Mouse (Mus musculus) limb, embryonic 14.5 days (tissue): ENCODE data around the gene Pdlim4. TPM values are rescaled to one million over a fixed set of nuclear protein-coding genes. Genes with fewer than 3 reads are reported as not detected.

ENCODE experiments used
- ATAC-seq: fragments of 200-750 bp; cut with Nextera tagmentation; 2 replicates; pipeline ENCODE4 v1.8.0; 2017; ENCODE audit warnings: low read depth, moderate number of reproducible peaks, moderate TSS enrichment; ENCODE audit not compliant: low FRiP score
- DNase-seq: peaks from one replicate; pipeline ENCODE4 v3.0.0-alpha.2; 2015; ENCODE audit warnings: low spot score
- H3K27ac ChIP-seq: fragments of 300-500 bp; sonication (generic); replicated peaks from 2 replicates; pipeline ENCODE4 v1.5.1; 2014; ENCODE audit warnings: low read depth, mild to moderate bottlenecking, low read length, moderate library complexity, mixed read lengths
- H3K27me3 ChIP-seq: fragments of 300-500 bp; sonication (generic); 2 replicates; pipeline ENCODE4 v1.6.1; 2014; ENCODE audit warnings: low read length, mixed read lengths; ENCODE audit not compliant: control insufficient read depth, insufficient read depth
- H3K36me3 ChIP-seq: fragments of 300-500 bp; sonication (generic); 2 replicates; pipeline ENCODE4 v1.6.1; 2014; ENCODE audit warnings: mild to moderate bottlenecking, low read length, moderate library complexity, mixed read lengths; ENCODE audit not compliant: control insufficient read depth, insufficient read depth
- H3K4me1 ChIP-seq: fragments of 300-500 bp; sonication (generic); 2 replicates; pipeline ENCODE4 v1.6.1; 2014; ENCODE audit warnings: antibody characterized with exemption, low read length, mixed read lengths; ENCODE audit not compliant: control insufficient read depth, insufficient read depth
- H3K4me2 ChIP-seq: fragments of 300-500 bp; sonication (generic); replicated peaks from 2 replicates; pipeline ENCODE4 v1.6.1; 2014; ENCODE audit warnings: low read depth, mild to moderate bottlenecking, low read length, moderate library complexity; ENCODE audit not compliant: severe bottlenecking
- H3K4me3 ChIP-seq: fragments of 300-500 bp; sonication (generic); replicated peaks from 2 replicates; pipeline ENCODE4 v1.5.1; 2014; ENCODE audit warnings: low read length
- H3K9ac ChIP-seq: fragments of 300-500 bp; sonication (generic); 2 replicates; pipeline ENCODE4 v1.6.1; 2014; ENCODE audit warnings: mild to moderate bottlenecking, low read depth, low read length, moderate library complexity; ENCODE audit not compliant: severe bottlenecking
- H3K9me3 ChIP-seq: fragments of 300-500 bp; sonication (generic); 2 replicates; pipeline ENCODE4 v1.6.1; 2016; ENCODE audit warnings: low read length; ENCODE audit not compliant: control insufficient read depth
- POLR2A ChIP-seq: fragments of 200-500 bp; IDR thresholded peaks from 2 replicates; pipeline ENCODE4 v1.8.0; 2012; ENCODE audit warnings: inconsistent platforms, mild to moderate bottlenecking, moderate library complexity, borderline replicate concordance; ENCODE audit not compliant: insufficient read depth, insufficient read length; ENCODE audit errors: extremely low read depth
- WGBS: fragments of 180-500 bp; shearing (Covaris S2); extraction: QIAGEN DNeasy Blood & Tissue Kit; methylation state at CpG from one replicate; pipeline ENCODE4 v1.1.7; 2014; 5-methylcytosine and 5-hydroxymethylcytosine counted together
- polyA plus RNA-seq, 2 experiments: library from polyadenylated mRNA; depleted of rRNA in 1 of 2; stranded (reverse) in 1 of 2; unstranded in 1 of 2; fragments of >200 nt; fragmentation: Nextera tagmentation in 1 of 2; extraction: Ambion mirVana in 1 of 2; gene quantifications; 2 replicates each; pipeline versions ENCODE4 v1.2.1 to v1.2.3; 2012 to 2014

The Pdlim4 gene
- polyA plus RNA-seq, 2 experiments: 115 to 129 TPM

- 87% methylated on average over 12 of the region's 12 CpGs for WGBS
- Histone ChIP-seq H3K9me3 (no peaks in the 10 kb centered on the region), H3K4me1 (peaks cover 73% of the 10 kb centered on the region), H3K27ac (no peak overlapping the region), H3K4me2 (no peak overlapping the region), H3K27me3 (no peaks in the 10 kb centered on the region), H3K9ac (no peak overlapping the region), H3K36me3 (peaks cover 23% of the 10 kb centered on the region), H3K4me3 (no peak overlapping the region)
- DNase-seq: no peak
- no peak for TF ChIP-seq POLR2A
- ATAC-seq: no peak
Observed at GRCm38 (mm10) chr11:54065106-54065914, 3.5 kb downstream of the Pdlim4 start.

GRCm38 (mm10) chr11:54064412-54064978 is 4.3 kb downstream of the Pdlim4 start:
- no peak overlapping the region for H3K27ac ChIP-seq
- peaks cover 78% of the 10 kb centered on the region for H3K4me1 ChIP-seq
- TF ChIP-seq POLR2A: no peak

GRCm38 (mm10) chr11:54063472-54063775 is 5.4 kb downstream of the Pdlim4 start:
- no peak overlapping the region for H3K4me3 ChIP-seq
- peaks cover 30% of the 10 kb centered on the region for H3K36me3 ChIP-seq
- 0 out of 2 replicates have a peak overlapping the region, but pooled peaks have one; percentile 52 for H3K27ac ChIP-seq
- no peaks in the 10 kb centered on the region for H3K27me3 ChIP-seq
- TF ChIP-seq POLR2A: no peak
- no peak overlapping the region for H3K9ac ChIP-seq
- H3K9me3 ChIP-seq: no peaks in the 10 kb centered on the region
- H3K4me1 ChIP-seq: peaks cover 87% of the 10 kb centered on the region
- no peak overlapping the region for H3K4me2 ChIP-seq
- ATAC-seq (no peak), DNase-seq (no peak)
- WGBS: 72% methylated on average over 10 of the region's 10 CpGs

More at GRCm38 (mm10) chr11:54064412-54064978, 4.3 kb downstream of the Pdlim4 start:
- peaks cover 26% of the 10 kb centered on the region for H3K36me3 ChIP-seq
- ATAC-seq (no peak), DNase-seq (no peak)
- no peak overlapping the region for H3K4me2 ChIP-seq
- no peak overlapping the region for H3K9ac ChIP-seq
- WGBS: 92% methylated on average over 3 of the region's 3 CpGs
- no peaks in the 10 kb centered on the region for H3K27me3 ChIP-seq
- H3K4me3 ChIP-seq: no peak overlapping the region
- H3K9me3 ChIP-seq: no peaks in the 10 kb centered on the region

- Histone ChIP-seq H3K9me3 (no peaks in the 10 kb centered on the region), H3K9ac (no peak overlapping the region), H3K27me3 (no peaks in the 10 kb centered on the region), H3K4me3 (no peak overlapping the region), H3K27ac (peak overlapping the region; percentile 52), H3K4me2 (no peak overlapping the region), H3K36me3 (peaks cover 30% of the 10 kb centered on the region), H3K4me1 (peaks cover 89% of the 10 kb centered on the region)
- no peak for ATAC-seq
- WGBS: 58% methylated on average over 9 of the region's 9 CpGs
- DNase-seq: peak; percentile 61
- no peak for TF ChIP-seq POLR2A
Observed at GRCm38 (mm10) chr11:54062753-54063471, 5.9 kb downstream of the Pdlim4 start.

GRCm38 (mm10) chr11:54062086-54062752 is 6.6 kb downstream of the Pdlim4 start:
- no peaks in the 10 kb centered on the region for H3K9me3 ChIP-seq
- H3K27me3 ChIP-seq: no peaks in the 10 kb centered on the region
- ATAC-seq (no peak), DNase-seq (no peak)
- WGBS: 39% methylated on average over 12 of the region's 12 CpGs
- H3K27ac ChIP-seq: peak overlapping the region; percentile 52
- H3K4me1 ChIP-seq: peaks cover 89% of the 10 kb centered on the region
- no peak for TF ChIP-seq POLR2A
- H3K9ac ChIP-seq: no peak overlapping the region
- H3K4me3 ChIP-seq: no peak overlapping the region
- no peak overlapping the region for H3K4me2 ChIP-seq
- peaks cover 30% of the 10 kb centered on the region for H3K36me3 ChIP-seq
